Mouse (Mus musculus) ES-E14 (cell line): ENCODE data around the gene Lrrc42. TPM values are rescaled to one million over a fixed set of nuclear protein-coding genes. Genes with fewer than 3 reads are reported as not detected.

Experiments used
- DNase-seq: peaks from one replicate; pipeline ENCODE4 v3.0.0-alpha.2; 2013; ENCODE audit warnings: low read depth, low spot score
- H3K27ac ChIP-seq: 2 replicates; pipeline ENCODE4 v1.5.1; 2012; ENCODE audit warnings: low read depth, mild to moderate bottlenecking, low read length, moderate library complexity, mixed read lengths; ENCODE audit not compliant: poor library complexity, insufficient read depth, severe bottlenecking
- H3K36me3 ChIP-seq: 2 replicates; pipeline ENCODE4 v1.6.1; 2012; ENCODE audit warnings: mild to moderate bottlenecking, low read length, moderate library complexity, mixed read lengths; ENCODE audit not compliant: control insufficient read depth, poor library complexity, insufficient read depth, severe bottlenecking
- H3K4me1 ChIP-seq, 2 experiments: fragments of 150-350 bp in 1 of 2; sonication (generic) in 1 of 2; 2 replicates each; pipeline ENCODE4 v1.6.1; 2012; ENCODE audit warnings: low read length in 2 of 2, mild to moderate bottlenecking in 1 of 2, mixed read lengths in 1 of 2; ENCODE audit not compliant: control insufficient read depth in 2 of 2, insufficient read depth in 2 of 2, poor library complexity in 1 of 2
- H3K4me3 ChIP-seq, 2 experiments: fragments of 150-350 bp in 1 of 2; sonication (generic) in 1 of 2; 2 replicates each; pipeline ENCODE4 v1.5.1; 2012; ENCODE audit warnings: low read length in 2 of 2, low read depth in 1 of 2, mild to moderate bottlenecking in 1 of 2, mixed read lengths in 1 of 2; ENCODE audit not compliant: insufficient read depth in 1 of 2, poor library complexity in 1 of 2, severe bottlenecking in 1 of 2
- H3K9ac ChIP-seq: 2 replicates; pipeline ENCODE4 v1.6.1; 2012; ENCODE audit warnings: low read depth, mild to moderate bottlenecking, low read length, mixed read lengths; ENCODE audit not compliant: poor library complexity, insufficient read depth, severe bottlenecking
- H3K9me3 ChIP-seq: fragments of 150-350 bp; sonication (generic); 2 replicates; pipeline ENCODE4 v1.6.1; 2012; ENCODE audit warnings: low read depth, mild to moderate bottlenecking, low read length; ENCODE audit not compliant: control insufficient read depth, insufficient read depth
- CHD2 ChIP-seq: IDR thresholded peaks from 2 replicates; pipeline ENCODE4 v1.6.1; 2014; ENCODE audit warnings: mild to moderate bottlenecking, low read depth, low read length, inconsistent platforms
- HCFC1 ChIP-seq: IDR thresholded peaks from 2 replicates; pipeline ENCODE4 v1.6.1; 2012; ENCODE audit warnings: low read length, inconsistent platforms, borderline replicate concordance; ENCODE audit not compliant: insufficient read depth
- MAFK ChIP-seq: IDR thresholded peaks from 2 replicates; pipeline ENCODE4 v1.6.1; 2014; ENCODE audit warnings: mild to moderate bottlenecking, low read depth, low read length, inconsistent platforms; ENCODE audit not compliant: insufficient read depth
- ZC3H11A ChIP-seq: IDR thresholded peaks from 2 replicates; pipeline ENCODE4 v1.6.1; 2012; ENCODE audit warnings: low read depth, mild to moderate bottlenecking, inconsistent platforms, low read length, borderline replicate concordance
- ZNF384 ChIP-seq: IDR thresholded peaks from 2 replicates; pipeline ENCODE4 v1.6.1; 2012; ENCODE audit warnings: low read depth, low read length, inconsistent platforms
- in situ Hi-C, 2 experiments: fragments of 600-800 bp; cut with MboI; formaldehyde crosslinking; loops; one replicate each; pipeline ENCODE4 v1.15.1; 2025; ENCODE audit warnings: low sequenced_read_pairs in 2 of 2, inconsistent platforms in 1 of 2; ENCODE audit not compliant: unreplicated experiment in 2 of 2
- total RNA-seq: library from RNA; depleted of rRNA; stranded (reverse); fragments of 300-350 nt; gene quantifications from 2 replicates; pipeline ENCODE4 v1.2.3, GENCODE M21; 2012

Gene Lrrc42
- total RNA-seq, 1 experiment: 24.0 TPM

DNA sequence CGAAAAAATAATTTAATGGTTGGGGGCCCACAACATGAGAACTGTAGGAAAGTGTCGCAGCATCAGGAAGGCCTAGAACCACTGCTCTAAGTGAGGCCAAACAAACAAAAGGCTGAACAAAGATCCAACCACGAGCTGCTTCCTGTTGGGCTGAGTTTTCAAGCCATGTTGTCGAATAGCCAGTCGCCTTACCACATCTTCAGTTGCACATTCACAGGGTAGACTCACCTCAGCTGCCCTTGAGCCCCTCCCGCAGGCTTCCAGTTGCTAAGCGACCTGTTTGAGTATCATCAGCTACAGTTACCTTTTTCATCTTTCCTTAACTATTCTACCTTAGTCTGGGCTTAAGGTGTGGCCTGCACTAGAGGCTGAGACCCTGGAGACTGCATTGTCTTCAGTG is 50.3 kb downstream of the Lrrc42 start:
- Histone ChIP-seq H3K36me3 (peaks cover 20% of the 10 kb centered on the region), H3K27ac (no peak overlapping the region), H3K9ac (no peak overlapping the region), H3K4me1 (no peaks in the 10 kb centered on the region), H3K4me3 (no peak overlapping the region), H3K9me3 (no peaks in the 10 kb centered on the region)
- DNase-seq: no peak
- in situ Hi-C loops: no loop called here
- no peak for TF ChIP-seq HCFC1
- no peak for TF ChIP-seq CHD2
- TF ChIP-seq MAFK: no peak
- TF ChIP-seq ZC3H11A: no peak
- TF ChIP-seq ZNF384: no peak

DNA sequence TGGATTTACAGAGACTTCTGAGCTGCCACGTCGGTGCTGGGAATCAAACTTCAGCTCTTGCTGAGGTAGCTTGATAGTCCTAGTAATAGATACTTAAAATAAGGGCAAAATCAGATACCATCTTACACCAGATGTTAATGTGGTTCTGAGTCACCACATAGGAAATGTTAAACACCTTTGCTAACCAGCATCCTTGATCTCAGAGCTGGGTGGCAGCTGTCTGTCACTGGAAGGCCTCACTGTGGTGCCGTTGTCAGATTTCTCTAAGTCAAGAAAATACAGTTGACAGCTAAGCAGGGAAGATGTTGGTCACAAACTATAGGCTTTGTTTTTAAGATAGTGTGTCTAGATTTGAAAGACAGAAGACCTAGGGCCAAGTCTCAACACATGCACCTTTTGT is 51.6 kb downstream of the Lrrc42 start:
- Histone ChIP-seq H3K9me3 (no peaks in the 10 kb centered on the region), H3K4me1 (no peaks in the 10 kb centered on the region), H3K9ac (no peak overlapping the region), H3K4me3 (no peak overlapping the region), H3K36me3 (peaks cover 22% of the 10 kb centered on the region), H3K27ac (no peak overlapping the region)
- no peak for DNase-seq
- in situ Hi-C loops: no loop called here
- no peak for TF ChIP-seq ZC3H11A
- TF ChIP-seq CHD2: no peak
- no peak for TF ChIP-seq ZNF384
- TF ChIP-seq HCFC1: no peak
- TF ChIP-seq MAFK: no peak

DNA sequence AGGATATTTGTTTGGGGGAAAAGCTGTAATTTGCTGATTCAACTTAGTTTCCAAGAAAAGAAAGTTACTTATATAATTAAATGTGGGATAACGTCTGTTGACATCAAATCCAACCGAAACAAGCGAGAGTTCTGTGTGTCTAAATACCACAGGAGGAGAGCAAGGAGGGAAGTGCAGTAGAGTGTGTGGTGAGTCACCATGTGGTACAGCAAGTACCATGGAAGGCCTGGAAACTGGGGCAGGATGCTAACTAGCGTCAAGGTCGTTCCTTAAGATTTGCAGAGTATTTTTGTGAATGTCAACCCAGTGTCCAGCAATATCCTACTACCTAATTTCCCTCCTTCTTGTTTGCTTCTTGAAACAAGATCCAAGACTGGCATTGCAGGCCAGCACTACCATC is 55.3 kb downstream of the Lrrc42 start:
- H3K9me3 ChIP-seq: no peaks in the 10 kb centered on the region
- no peak overlapping the region for H3K27ac ChIP-seq
- H3K9ac ChIP-seq: no peak overlapping the region
- DNase-seq: no peak
- H3K4me3 ChIP-seq: no peak overlapping the region
- H3K4me1 ChIP-seq: no peaks in the 10 kb centered on the region
- in situ Hi-C loops: no loop called here
- H3K36me3 ChIP-seq: peaks cover 25% of the 10 kb centered on the region
- TF ChIP-seq HCFC1 (no peak), CHD2 (no peak), ZNF384 (no peak), MAFK (no peak), ZC3H11A (no peak)

DNA sequence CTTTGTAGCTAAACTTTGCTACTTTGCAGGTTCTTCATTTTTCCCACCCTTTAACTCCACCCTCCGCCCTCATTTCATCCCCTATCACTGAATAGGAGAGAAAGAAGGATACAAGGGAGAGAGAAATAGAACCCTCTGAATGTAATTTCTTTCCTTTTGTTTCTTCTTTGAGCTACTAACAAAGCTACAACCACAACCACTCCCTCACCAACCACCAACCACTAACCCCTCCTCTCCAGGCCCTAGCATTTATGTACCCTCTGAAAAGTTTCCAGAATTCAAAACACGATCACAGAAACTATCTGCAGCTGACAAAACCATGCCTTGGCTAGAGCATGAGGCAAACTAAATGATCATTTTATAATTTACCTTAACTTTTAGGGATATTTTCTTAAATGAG is 56.9 kb downstream of the Lrrc42 start:
- in situ Hi-C loops: no loop called here
- no peak for DNase-seq
- TF ChIP-seq HCFC1 (no peak), MAFK (no peak), CHD2 (no peak), ZC3H11A (no peak)
- H3K4me1 ChIP-seq: no peaks in the 10 kb centered on the region
- H3K36me3 ChIP-seq: peaks cover 21% of the 10 kb centered on the region
- H3K4me3 ChIP-seq: no peak overlapping the region
- H3K9ac ChIP-seq: no peak overlapping the region
- H3K9me3 ChIP-seq: no peaks in the 10 kb centered on the region
- H3K27ac ChIP-seq: no peak overlapping the region

DNA sequence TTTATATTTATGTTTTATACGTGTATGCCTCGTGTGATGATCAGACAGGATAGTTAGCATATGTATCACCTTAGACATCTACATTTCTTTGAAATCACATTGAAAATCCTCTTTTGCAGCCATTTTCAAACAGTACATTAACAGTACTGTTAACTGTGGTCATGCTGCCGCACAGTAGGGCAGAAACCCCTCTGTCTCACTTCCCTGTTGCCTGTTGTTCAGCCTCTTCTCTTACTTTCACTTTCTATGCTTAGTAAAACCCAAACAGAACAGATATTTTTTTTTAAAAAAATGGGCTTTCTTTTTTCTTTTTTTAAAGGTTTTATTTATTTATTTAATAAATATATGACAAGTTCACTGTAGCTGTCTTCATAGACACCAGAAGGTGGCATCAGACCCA is 59.5 kb downstream of the Lrrc42 start:
- no peak overlapping the region for H3K4me3 ChIP-seq
- TF ChIP-seq ZNF384: no peak
- no peak for TF ChIP-seq CHD2
- no peak for TF ChIP-seq ZC3H11A
- TF ChIP-seq MAFK: no peak
- no peak for TF ChIP-seq HCFC1
- no peaks in the 10 kb centered on the region for H3K9me3 ChIP-seq
- DNase-seq: no peak
- no peaks in the 10 kb centered on the region for H3K4me1 ChIP-seq
- in situ Hi-C loops: no loop called here
- no peak overlapping the region for H3K27ac ChIP-seq
- H3K9ac ChIP-seq: no peak overlapping the region
- peaks cover 9% of the 10 kb centered on the region for H3K36me3 ChIP-seq
